Mouse (Mus musculus): ENCODE measurements around the gene Dleu7. TPM values are rescaled to one million over a fixed set of nuclear protein-coding genes. Genes with fewer than 3 reads are reported as not detected.

The Dleu7 gene
- total and polyA plus RNA-seq, 2 experiments from 2014 or later = 19.6 to 30.1 TPM

DNA sequence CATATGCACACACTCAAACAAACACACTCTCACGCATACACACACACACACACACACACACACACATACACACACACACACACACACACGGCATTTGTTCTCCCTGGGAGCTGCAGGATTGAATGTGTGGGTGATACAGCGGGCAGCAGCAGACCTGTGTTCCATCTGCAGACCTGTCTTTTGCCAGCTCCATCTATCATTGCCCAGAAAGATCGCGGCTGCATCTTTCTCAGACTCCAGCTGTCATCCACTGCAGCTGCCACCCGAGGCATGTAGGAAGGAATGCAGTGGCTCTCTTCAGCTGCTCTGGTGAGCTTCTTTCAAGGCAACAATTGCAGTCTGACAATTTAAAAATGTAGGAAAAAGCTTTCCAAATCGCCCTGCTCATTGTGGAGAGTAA, 56.9 kb downstream of the Dleu7 start:
- Histone ChIP-seq H3K27ac (ENCODE audit: low read depth, low read length) (no peak overlapping the region), H3K9ac (no peak overlapping the region), H3K27me3 (ENCODE audit: insufficient read depth, low read length) (no peaks in the 10 kb centered on the region), H3K4me1 (ENCODE audit: insufficient read depth) (no peaks in the 10 kb centered on the region), H3K4me3 (ENCODE audit: low read depth, low read length) (no peak overlapping the region), H3K9me3 (ENCODE audit: low read length) (no peaks in the 10 kb centered on the region), H3K36me3 (ENCODE audit: insufficient read depth) (no peaks in the 10 kb centered on the region), H3K4me2 (ENCODE audit: low read depth) (no peak overlapping the region)
- ATAC-seq = peak; percentile 34; the same call in 1 of the 2 replicates
- 57% methylated on average over 7 of the region's 7 CpGs for WGBS
- peak; percentile 32 for DNase-seq
- TF ChIP-seq CTCF (IDR thresholded peaks at IDR 0.05; ENCODE audit: low read depth) = no peak

- Histone ChIP-seq H3K9me3 (ENCODE audit: low read length) (no peaks in the 10 kb centered on the region), H3K27ac (ENCODE audit: low read depth, low read length) (no peak overlapping the region), H3K4me2 (ENCODE audit: low read depth) (no peak overlapping the region), H3K36me3 (ENCODE audit: insufficient read depth) (no peaks in the 10 kb centered on the region), H3K9ac (no peak overlapping the region), H3K27me3 (ENCODE audit: insufficient read depth, low read length) (no peaks in the 10 kb centered on the region), H3K4me3 (ENCODE audit: low read depth, low read length) (no peak overlapping the region), H3K4me1 (ENCODE audit: insufficient read depth) (no peaks in the 10 kb centered on the region)
- no peak for TF ChIP-seq CTCF (IDR thresholded peaks at IDR 0.05; ENCODE audit: low read depth)
- DNase-seq (no peak), ATAC-seq (no peak)
- 83% methylated on average over 1 of the region's 1 CpGs for WGBS
Measured at GRCm38 (mm10) chr14:62235214-62235613, 57.6 kb downstream of the Dleu7 start.

DNA sequence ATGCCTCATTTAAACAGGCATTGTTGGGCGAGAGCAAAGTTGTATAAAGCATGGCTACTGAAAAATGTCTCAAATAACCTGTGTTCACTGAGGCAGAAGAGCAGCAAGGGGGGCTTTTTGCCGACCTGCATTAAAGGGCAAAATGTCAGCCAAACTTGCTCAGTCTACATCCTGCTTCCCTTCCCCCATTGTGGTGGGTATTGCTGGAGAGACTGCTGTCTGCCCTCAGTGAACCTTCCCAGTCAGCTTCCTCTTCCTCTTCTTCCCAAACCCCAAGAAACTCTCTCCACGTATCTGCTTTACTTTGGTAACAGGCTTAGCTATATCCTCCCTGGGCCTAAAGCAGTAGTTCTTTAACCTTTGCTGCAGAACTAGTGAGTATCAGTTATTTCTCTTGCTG, 61.9 kb downstream of the Dleu7 start:
- H3K36me3 ChIP-seq (ENCODE audit: insufficient read depth) = no peaks in the 10 kb centered on the region
- no peak overlapping the region for H3K4me3 ChIP-seq (ENCODE audit: low read depth, low read length)
- H3K4me2 ChIP-seq (ENCODE audit: low read depth) = no peak overlapping the region
- no peak overlapping the region for H3K27ac ChIP-seq (ENCODE audit: low read depth, low read length)
- no peak overlapping the region for H3K9ac ChIP-seq
- ATAC-seq (no peak), DNase-seq (no peak)
- 45% methylated on average over 3 of the region's 3 CpGs for WGBS
- TF ChIP-seq CTCF (IDR thresholded peaks at IDR 0.05; ENCODE audit: low read depth) = no peak
- H3K27me3 ChIP-seq (ENCODE audit: insufficient read depth, low read length) = no peaks in the 10 kb centered on the region
- H3K4me1 ChIP-seq (ENCODE audit: insufficient read depth) = peaks cover 9% of the 10 kb centered on the region
- H3K9me3 ChIP-seq (ENCODE audit: low read length) = no peaks in the 10 kb centered on the region

DNA sequence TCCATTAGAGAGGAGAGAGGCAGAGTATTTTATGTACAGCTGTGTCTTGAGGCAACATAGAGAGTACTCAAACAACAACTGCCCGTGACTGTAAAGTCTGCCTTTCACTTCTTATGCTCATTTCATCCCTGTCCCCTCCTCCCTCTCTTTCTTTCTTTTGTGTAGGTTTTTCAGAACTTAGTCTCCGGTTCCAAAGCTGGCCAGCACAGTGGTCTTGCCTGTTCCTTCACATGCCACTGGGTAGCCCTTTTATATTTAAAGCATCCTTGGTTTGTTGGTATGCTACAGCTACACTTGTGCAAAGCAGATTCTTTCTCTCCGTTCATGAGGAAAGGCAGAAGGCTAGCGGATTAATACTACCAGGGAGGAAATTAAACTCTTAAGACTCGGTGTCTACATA, 65.7 kb downstream of the Dleu7 start:
- 9% methylated on average over 5 of the region's 5 CpGs for WGBS

DNA sequence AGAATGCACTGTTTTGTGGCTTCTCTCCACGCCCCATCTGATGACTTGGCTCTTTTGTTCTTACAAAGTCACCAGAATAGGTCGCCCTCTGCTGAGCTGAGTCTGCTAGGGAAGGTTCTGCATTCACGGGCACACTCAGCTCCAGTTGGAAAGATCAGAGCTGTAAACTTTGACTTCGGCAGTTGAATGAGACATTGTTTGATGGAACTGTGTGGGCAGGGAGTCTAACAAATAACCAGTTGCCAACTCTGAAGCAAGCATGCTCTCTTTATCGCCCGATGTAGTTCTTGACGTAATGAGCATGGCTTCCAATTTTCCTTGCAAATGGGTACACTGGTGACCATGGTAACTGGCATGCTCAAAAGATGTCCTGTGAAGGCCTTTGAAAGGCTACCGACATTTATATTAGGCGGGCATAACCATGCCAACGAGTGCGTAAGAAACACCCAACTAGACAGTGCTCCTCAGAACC, 66.2 kb downstream of the Dleu7 start:
- no peak overlapping the region for H3K9ac ChIP-seq
- no peaks in the 10 kb centered on the region for H3K9me3 ChIP-seq (ENCODE audit: low read length)
- ATAC-seq = peak; percentile 93
- 11% methylated on average over 11 of the region's 11 CpGs for WGBS
- peak overlapping the region; percentile 24 for H3K4me3 ChIP-seq (ENCODE audit: low read depth, low read length)
- peak overlapping the region; percentile 66; the same call in 1 of the 2 replicates for H3K27ac ChIP-seq (ENCODE audit: low read depth, low read length)
- peak overlapping the region; percentile 39 for H3K4me2 ChIP-seq (ENCODE audit: low read depth)
- H3K36me3 ChIP-seq (ENCODE audit: insufficient read depth) = no peaks in the 10 kb centered on the region
- H3K27me3 ChIP-seq (ENCODE audit: insufficient read depth, low read length) = no peaks in the 10 kb centered on the region
- peak; percentile 84 for DNase-seq
- H3K4me1 ChIP-seq (ENCODE audit: insufficient read depth) = peaks cover 9% of the 10 kb centered on the region
- TF ChIP-seq CTCF (IDR thresholded peaks at IDR 0.05; ENCODE audit: low read depth) = peak; percentile 71

More for the DNA sequence above, 65.7 kb downstream of the Dleu7 start:
- H3K36me3 ChIP-seq (ENCODE audit: insufficient read depth) = no peaks in the 10 kb centered on the region
- peak overlapping the region; percentile 24 for H3K4me3 ChIP-seq (ENCODE audit: low read depth, low read length)
- peak overlapping the region; percentile 66; the same call in 1 of the 2 replicates for H3K27ac ChIP-seq (ENCODE audit: low read depth, low read length)
- no peaks in the 10 kb centered on the region for H3K9me3 ChIP-seq (ENCODE audit: low read length)
- H3K9ac ChIP-seq = no peak overlapping the region
- H3K4me2 ChIP-seq (ENCODE audit: low read depth) = peak overlapping the region; percentile 39
- no peak for TF ChIP-seq CTCF (IDR thresholded peaks at IDR 0.05; ENCODE audit: low read depth)
- ATAC-seq (peak; percentile 61), DNase-seq (no peak)
- H3K4me1 ChIP-seq (ENCODE audit: insufficient read depth) = peaks cover 9% of the 10 kb centered on the region
- H3K27me3 ChIP-seq (ENCODE audit: insufficient read depth, low read length) = no peaks in the 10 kb centered on the region

Other genes starting within 250 kb of the Dleu7 start
- 20.7 and 21.3 TPM in 2 replicates for gene Rnaseh2b, start 458 bp downstream of the Dleu7 start, total RNA-seq (2014; rRNA removed)
- 40.3 and 48.7 TPM in 2 replicates for gene Rnaseh2b, start 458 bp downstream of the Dleu7 start, polyA plus RNA-seq (2015; fragmentation: Nextera tagmentation; extraction: Ambion mirVana)
- 0.92 and 1.4 TPM in 2 replicates for gene Gucy1b2, start 163.2 kb upstream of the Dleu7 start, total RNA-seq (2014; rRNA removed)
- 0.64 and 0.84 TPM in 2 replicates for gene Gucy1b2, start 163.2 kb upstream of the Dleu7 start, polyA plus RNA-seq (2015; fragmentation: Nextera tagmentation; extraction: Ambion mirVana)

All from forebrain, postnatal 0 days (tissue).